Mouse (Mus musculus) spleen, adult 2 months (tissue): ENCODE measurements around the gene Stat2.

ENCODE experiments used
- CTCF ChIP-seq: fragments of 200-500 bp; IDR thresholded peaks from 2 replicates; pipeline ENCODE4 v1.5.1; 2011; ENCODE audit warnings: mild to moderate bottlenecking, inconsistent platforms; ENCODE audit not compliant: insufficient read depth, insufficient read length, insufficient replicate concordance; ENCODE audit errors: extremely low read depth
- POLR2A ChIP-seq: fragments of 200-500 bp; IDR thresholded peaks from 2 replicates; pipeline ENCODE4 v1.6.1; 2011; ENCODE audit warnings: low read depth, low read length, inconsistent platforms

- TF ChIP-seq CTCF (no peak), POLR2A (no peak)
Observed at GRCm38 (mm10) chr10:128326825-128327224, 56.5 kb downstream of the Stat2 start.
